Mouse (Mus musculus): ENCODE results near the gene Nrxn1. TPM values are rescaled to one million over a fixed set of nuclear protein-coding genes. Genes with fewer than 3 reads are reported as not detected.

Gene Nrxn1
- polyA plus RNA-seq, 1 experiment from 2014 or later = 1.2 TPM

GRCm38 (mm10) chr17:90638183-90638727 is 454.6 kb downstream of the Nrxn1 start:
- H3K4me1 ChIP-seq (ENCODE audit: control insufficient read depth, insufficient read depth, low read length) = no peaks in the 10 kb centered on the region
- no peaks in the 10 kb centered on the region for H3K9me3 ChIP-seq (replicated peaks; ENCODE audit: control insufficient read depth, low read length)
- no peak overlapping the region for H3K4me3 ChIP-seq (ENCODE audit: low read length)
- no peak overlapping the region for H3K9ac ChIP-seq (ENCODE audit: low read length)
- WGBS = 86% methylated on average over 4 of the region's 4 CpGs
- no peak overlapping the region for H3K4me2 ChIP-seq (ENCODE audit: low read depth, low read length)
- H3K27ac ChIP-seq (ENCODE audit: low read length) = no peak overlapping the region
- no peaks in the 10 kb centered on the region for H3K36me3 ChIP-seq (ENCODE audit: control insufficient read depth, insufficient read depth)
- no peaks in the 10 kb centered on the region for H3K27me3 ChIP-seq (ENCODE audit: control insufficient read depth, insufficient read depth, low read length)
- no peak for ATAC-seq (replicated peaks; ENCODE audit: extremely low read depth, insufficient read depth, low FRiP score)

- Histone ChIP-seq H3K9ac (ENCODE audit: low read length) (no peak overlapping the region), H3K27ac (ENCODE audit: low read length) (no peak overlapping the region), H3K36me3 (ENCODE audit: control insufficient read depth, insufficient read depth) (no peaks in the 10 kb centered on the region), H3K9me3 (replicated peaks; ENCODE audit: control insufficient read depth, low read length) (no peaks in the 10 kb centered on the region), H3K27me3 (ENCODE audit: control insufficient read depth, insufficient read depth, low read length) (no peaks in the 10 kb centered on the region), H3K4me1 (ENCODE audit: control insufficient read depth, insufficient read depth, low read length) (no peaks in the 10 kb centered on the region), H3K4me3 (ENCODE audit: low read length) (no peak overlapping the region), H3K4me2 (ENCODE audit: low read depth, low read length) (no peak overlapping the region)
- no peak for ATAC-seq (replicated peaks; ENCODE audit: extremely low read depth, insufficient read depth, low FRiP score)
- WGBS = 47% methylated on average over 2 of the region's 2 CpGs
Observed at GRCm38 (mm10) chr17:90631371-90631770, 461.5 kb downstream of the Nrxn1 start.

- H3K4me2 ChIP-seq (ENCODE audit: low read depth, low read length) = no peak overlapping the region
- H3K27ac ChIP-seq (ENCODE audit: low read length) = no peak overlapping the region
- H3K27me3 ChIP-seq (ENCODE audit: control insufficient read depth, insufficient read depth, low read length) = no peaks in the 10 kb centered on the region
- WGBS = 55% methylated on average over 13 of the region's 13 CpGs
- H3K4me3 ChIP-seq (ENCODE audit: low read length) = no peak overlapping the region
- no peaks in the 10 kb centered on the region for H3K9me3 ChIP-seq (replicated peaks; ENCODE audit: control insufficient read depth, low read length)
- ATAC-seq (replicated peaks; ENCODE audit: extremely low read depth, insufficient read depth, low FRiP score) = no peak; the same call in 1 of the 2 replicates
- no peak overlapping the region for H3K9ac ChIP-seq (ENCODE audit: low read length)
- H3K36me3 ChIP-seq (ENCODE audit: control insufficient read depth, insufficient read depth) = no peaks in the 10 kb centered on the region
- no peaks in the 10 kb centered on the region for H3K4me1 ChIP-seq (ENCODE audit: control insufficient read depth, insufficient read depth, low read length)
Observed at GRCm38 (mm10) chr17:90629851-90630250, 463.0 kb downstream of the Nrxn1 start.

GRCm38 (mm10) chr17:90628469-90628868 is 464.4 kb downstream of the Nrxn1 start:
- H3K9ac ChIP-seq (ENCODE audit: low read length) = no peak overlapping the region
- no peaks in the 10 kb centered on the region for H3K36me3 ChIP-seq (ENCODE audit: control insufficient read depth, insufficient read depth)
- H3K27ac ChIP-seq (ENCODE audit: low read length) = no peak overlapping the region
- no peak; the same call in 1 of the 2 replicates for ATAC-seq (replicated peaks; ENCODE audit: extremely low read depth, insufficient read depth, low FRiP score)
- no peak overlapping the region for H3K4me3 ChIP-seq (ENCODE audit: low read length)
- no peaks in the 10 kb centered on the region for H3K4me1 ChIP-seq (ENCODE audit: control insufficient read depth, insufficient read depth, low read length)
- WGBS = 26% methylated on average over 2 of the region's 2 CpGs
- H3K4me2 ChIP-seq (ENCODE audit: low read depth, low read length) = no peak overlapping the region
- no peaks in the 10 kb centered on the region for H3K27me3 ChIP-seq (ENCODE audit: control insufficient read depth, insufficient read depth, low read length)
- no peaks in the 10 kb centered on the region for H3K9me3 ChIP-seq (replicated peaks; ENCODE audit: control insufficient read depth, low read length)

- no peak overlapping the region for H3K9ac ChIP-seq (ENCODE audit: low read length)
- H3K9me3 ChIP-seq (replicated peaks; ENCODE audit: control insufficient read depth, low read length) = no peaks in the 10 kb centered on the region
- H3K4me3 ChIP-seq (ENCODE audit: low read length) = no peak overlapping the region
- ATAC-seq (replicated peaks; ENCODE audit: extremely low read depth, insufficient read depth, low FRiP score) = no peak
- WGBS = 53% methylated on average over 3 of the region's 3 CpGs
- no peak overlapping the region for H3K27ac ChIP-seq (ENCODE audit: low read length)
- H3K4me2 ChIP-seq (ENCODE audit: low read depth, low read length) = no peak overlapping the region
- no peaks in the 10 kb centered on the region for H3K27me3 ChIP-seq (ENCODE audit: control insufficient read depth, insufficient read depth, low read length)
- H3K36me3 ChIP-seq (ENCODE audit: control insufficient read depth, insufficient read depth) = no peaks in the 10 kb centered on the region
- H3K4me1 ChIP-seq (ENCODE audit: control insufficient read depth, insufficient read depth, low read length) = no peaks in the 10 kb centered on the region
Observed at GRCm38 (mm10) chr17:90628004-90628403, 464.9 kb downstream of the Nrxn1 start.

- Histone ChIP-seq H3K4me1 (ENCODE audit: control insufficient read depth, insufficient read depth, low read length) (no peaks in the 10 kb centered on the region), H3K4me3 (ENCODE audit: low read length) (no peak overlapping the region), H3K27ac (ENCODE audit: low read length) (no peak overlapping the region), H3K27me3 (ENCODE audit: control insufficient read depth, insufficient read depth, low read length) (no peaks in the 10 kb centered on the region), H3K9me3 (replicated peaks; ENCODE audit: control insufficient read depth, low read length) (no peaks in the 10 kb centered on the region), H3K4me2 (ENCODE audit: low read depth, low read length) (no peak overlapping the region), H3K9ac (ENCODE audit: low read length) (no peak overlapping the region), H3K36me3 (ENCODE audit: control insufficient read depth, insufficient read depth) (no peaks in the 10 kb centered on the region)
- WGBS = 67% methylated on average over 3 of the region's 3 CpGs
- no peak for ATAC-seq (replicated peaks; ENCODE audit: extremely low read depth, insufficient read depth, low FRiP score)
Observed at GRCm38 (mm10) chr17:90627395-90627794, 465.5 kb downstream of the Nrxn1 start.

GRCm38 (mm10) chr17:90624591-90625266 is 468.1 kb downstream of the Nrxn1 start:
- Histone ChIP-seq H3K4me1 (ENCODE audit: control insufficient read depth, insufficient read depth, low read length) (no peaks in the 10 kb centered on the region), H3K9me3 (replicated peaks; ENCODE audit: control insufficient read depth, low read length) (no peaks in the 10 kb centered on the region), H3K4me2 (ENCODE audit: low read depth, low read length) (no peak overlapping the region), H3K36me3 (ENCODE audit: control insufficient read depth, insufficient read depth) (no peaks in the 10 kb centered on the region), H3K27ac (ENCODE audit: low read length) (no peak overlapping the region), H3K27me3 (ENCODE audit: control insufficient read depth, insufficient read depth, low read length) (no peaks in the 10 kb centered on the region), H3K9ac (ENCODE audit: low read length) (no peak overlapping the region), H3K4me3 (ENCODE audit: low read length) (no peak overlapping the region)
- WGBS = 30% methylated on average over 1 of the region's 1 CpGs
- ATAC-seq (replicated peaks; ENCODE audit: extremely low read depth, insufficient read depth, low FRiP score) = no peak

GRCm38 (mm10) chr17:90621828-90622227 is 471.0 kb downstream of the Nrxn1 start:
- ATAC-seq (replicated peaks; ENCODE audit: extremely low read depth, insufficient read depth, low FRiP score) = no peak
- Histone ChIP-seq H3K27ac (ENCODE audit: low read length) (no peak overlapping the region), H3K27me3 (ENCODE audit: control insufficient read depth, insufficient read depth, low read length) (no peaks in the 10 kb centered on the region), H3K4me3 (ENCODE audit: low read length) (no peak overlapping the region), H3K4me1 (ENCODE audit: control insufficient read depth, insufficient read depth, low read length) (no peaks in the 10 kb centered on the region), H3K4me2 (ENCODE audit: low read depth, low read length) (no peak overlapping the region), H3K36me3 (ENCODE audit: control insufficient read depth, insufficient read depth) (no peaks in the 10 kb centered on the region), H3K9me3 (replicated peaks; ENCODE audit: control insufficient read depth, low read length) (no peaks in the 10 kb centered on the region), H3K9ac (ENCODE audit: low read length) (no peak overlapping the region)
- 82% methylated on average over 4 of the region's 4 CpGs for WGBS

GRCm38 (mm10) chr17:90615019-90615418 is 477.9 kb downstream of the Nrxn1 start:
- Histone ChIP-seq H3K27ac (ENCODE audit: low read length) (no peak overlapping the region), H3K4me3 (ENCODE audit: low read length) (no peak overlapping the region), H3K9ac (ENCODE audit: low read length) (no peak overlapping the region), H3K27me3 (ENCODE audit: control insufficient read depth, insufficient read depth, low read length) (no peaks in the 10 kb centered on the region), H3K9me3 (replicated peaks; ENCODE audit: control insufficient read depth, low read length) (no peaks in the 10 kb centered on the region), H3K36me3 (ENCODE audit: control insufficient read depth, insufficient read depth) (no peaks in the 10 kb centered on the region), H3K4me2 (ENCODE audit: low read depth, low read length) (no peak overlapping the region), H3K4me1 (ENCODE audit: control insufficient read depth, insufficient read depth, low read length) (no peaks in the 10 kb centered on the region)
- WGBS = 63% methylated on average over 3 of the region's 3 CpGs
- ATAC-seq (replicated peaks; ENCODE audit: extremely low read depth, insufficient read depth, low FRiP score) = no peak
